Mouse (Mus musculus): Measurements from ENCODE around the gene Ppp1r1b. TPM values are rescaled to one million over a fixed set of nuclear protein-coding genes. Genes with fewer than 3 reads are reported as not detected.

Ppp1r1b gene
- polyA plus RNA-seq, 2 experiments: 0.04 to 0.17 TPM

- H3K27me3 ChIP-seq (ENCODE audit: control insufficient read depth, insufficient read depth, low read length): no peaks in the 10 kb centered on the region
- no peaks in the 10 kb centered on the region for H3K4me1 ChIP-seq (replicated peaks; ENCODE audit: control insufficient read depth in 2 of 2, insufficient read depth in 2 of 2, low read length in 1 of 2)
- 67% methylated on average over 7 of the region's 7 CpGs for WGBS (ENCODE audit: insufficient replicate concordance)
- TF ChIP-seq CTCF (IDR thresholded peaks at IDR 0.05; ENCODE audit: low read depth) (no peak), EP300 (IDR thresholded peaks at IDR 0.05; ENCODE audit: low read depth) (no peak)
- no peak for DNase-seq (ENCODE audit: low read depth in 3 of 3, low spot score in 3 of 3)
- no peaks in the 10 kb centered on the region for H3K36me3 ChIP-seq (replicated peaks; ENCODE audit: control insufficient read depth, insufficient read depth, low read depth)
- ATAC-seq (ENCODE audit: insufficient read depth): no peak
- no peak overlapping the region for H3K4me3 ChIP-seq (ENCODE audit: insufficient read depth in 1 of 2, low read depth in 2 of 2, low read length in 2 of 2)
- H3K4me2 ChIP-seq (ENCODE audit: low read depth): no peak overlapping the region
- no peak overlapping the region for H3K9ac ChIP-seq (replicated peaks)
- H3K27ac ChIP-seq: no peak overlapping the region
- no peaks in the 10 kb centered on the region for H3K9me3 ChIP-seq (ENCODE audit: control insufficient read depth, low read length)
Measured at GRCm38 (mm10) chr11:98367863-98368186, 19.6 kb downstream of the Ppp1r1b start.

- TF ChIP-seq CTCF (IDR thresholded peaks at IDR 0.05; ENCODE audit: low read depth) (no peak), EP300 (IDR thresholded peaks at IDR 0.05; ENCODE audit: low read depth) (no peak)
- H3K27me3 ChIP-seq (ENCODE audit: control insufficient read depth, insufficient read depth, low read length): no peaks in the 10 kb centered on the region
- no peak overlapping the region for H3K4me3 ChIP-seq (ENCODE audit: insufficient read depth in 1 of 2, low read depth in 2 of 2, low read length in 2 of 2)
- H3K9me3 ChIP-seq (ENCODE audit: control insufficient read depth, low read length): no peaks in the 10 kb centered on the region
- no peak for DNase-seq (ENCODE audit: low read depth in 3 of 3, low spot score in 3 of 3)
- no peaks in the 10 kb centered on the region for H3K36me3 ChIP-seq (replicated peaks; ENCODE audit: control insufficient read depth, insufficient read depth, low read depth)
- no peak for ATAC-seq (ENCODE audit: insufficient read depth)
- H3K27ac ChIP-seq: no peak overlapping the region
- WGBS (ENCODE audit: insufficient replicate concordance): 65% methylated on average over 6 of the region's 6 CpGs
- no peak overlapping the region for H3K4me2 ChIP-seq (ENCODE audit: low read depth)
- H3K9ac ChIP-seq (replicated peaks): no peak overlapping the region
- H3K4me1 ChIP-seq (replicated peaks; ENCODE audit: control insufficient read depth in 2 of 2, insufficient read depth in 2 of 2, low read length in 1 of 2): no peaks in the 10 kb centered on the region
Measured at GRCm38 (mm10) chr11:98369337-98369736, 21.1 kb downstream of the Ppp1r1b start.

GRCm38 (mm10) chr11:98370588-98370987 is 22.4 kb downstream of the Ppp1r1b start:
- 61% methylated on average over 2 of the region's 2 CpGs for WGBS (ENCODE audit: insufficient replicate concordance)
- no peak overlapping the region for H3K27ac ChIP-seq
- no peak for ATAC-seq (ENCODE audit: insufficient read depth)

GRCm38 (mm10) chr11:98371556-98372240 is 23.5 kb downstream of the Ppp1r1b start:
- 62% methylated on average over 9 of the region's 10 CpGs for WGBS (ENCODE audit: insufficient replicate concordance)
- Histone ChIP-seq H3K9ac (replicated peaks) (no peak overlapping the region), H3K4me2 (ENCODE audit: low read depth) (no peak overlapping the region), H3K4me1 (replicated peaks; ENCODE audit: control insufficient read depth in 2 of 2, insufficient read depth in 2 of 2, low read length in 1 of 2) (no peaks in the 10 kb centered on the region), H3K36me3 (replicated peaks; ENCODE audit: control insufficient read depth, insufficient read depth, low read depth) (no peaks in the 10 kb centered on the region; the same call in 1 of the 2 replicates), H3K27ac (no peak overlapping the region), H3K9me3 (ENCODE audit: control insufficient read depth, low read length) (no peaks in the 10 kb centered on the region), H3K27me3 (ENCODE audit: control insufficient read depth, insufficient read depth, low read length) (no peaks in the 10 kb centered on the region), H3K4me3 (ENCODE audit: insufficient read depth in 1 of 2, low read depth in 2 of 2, low read length in 2 of 2) (no peak overlapping the region)
- TF ChIP-seq CTCF (IDR thresholded peaks at IDR 0.05; ENCODE audit: low read depth): no peak
- TF ChIP-seq EP300 (IDR thresholded peaks at IDR 0.05; ENCODE audit: low read depth): no peak
- ATAC-seq (ENCODE audit: insufficient read depth) (no peak), DNase-seq (ENCODE audit: low read depth in 3 of 3, low spot score in 3 of 3) (no peak)

More at GRCm38 (mm10) chr11:98370588-98370987, 22.4 kb downstream of the Ppp1r1b start:
- Histone ChIP-seq H3K4me2 (ENCODE audit: low read depth) (no peak overlapping the region), H3K9ac (replicated peaks) (no peak overlapping the region), H3K4me3 (ENCODE audit: insufficient read depth in 1 of 2, low read depth in 2 of 2, low read length in 2 of 2) (no peak overlapping the region), H3K9me3 (ENCODE audit: control insufficient read depth, low read length) (no peaks in the 10 kb centered on the region), H3K27me3 (ENCODE audit: control insufficient read depth, insufficient read depth, low read length) (no peaks in the 10 kb centered on the region), H3K4me1 (replicated peaks; ENCODE audit: control insufficient read depth in 2 of 2, insufficient read depth in 2 of 2, low read length in 1 of 2) (no peaks in the 10 kb centered on the region), H3K36me3 (replicated peaks; ENCODE audit: control insufficient read depth, insufficient read depth, low read depth) (no peaks in the 10 kb centered on the region; the same call in 1 of the 2 replicates)
- no peak for TF ChIP-seq CTCF (IDR thresholded peaks at IDR 0.05; ENCODE audit: low read depth)
- no peak for TF ChIP-seq EP300 (IDR thresholded peaks at IDR 0.05; ENCODE audit: low read depth)
- no peak for DNase-seq (ENCODE audit: low read depth in 3 of 3, low spot score in 3 of 3)

DNA sequence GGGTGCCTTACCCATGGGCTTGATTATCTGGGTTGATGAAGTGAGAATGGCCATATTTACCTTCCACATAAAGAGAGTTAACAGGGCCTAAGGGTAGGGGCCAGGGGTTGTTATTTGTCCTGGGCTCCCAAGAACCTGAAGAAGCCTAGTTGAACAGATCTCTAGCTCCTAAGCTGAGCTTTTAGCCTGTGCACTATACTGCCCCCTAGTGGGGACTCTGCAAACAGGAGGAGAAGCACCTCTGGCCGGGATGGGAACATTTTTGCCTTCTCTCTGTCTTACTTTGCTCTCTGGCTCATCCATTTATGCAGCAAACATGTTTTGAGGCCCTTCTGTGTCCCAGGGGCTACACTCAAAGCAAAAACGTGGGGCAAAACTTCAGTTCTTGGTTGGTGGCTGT is 24.2 kb downstream of the Ppp1r1b start:
- TF ChIP-seq EP300 (IDR thresholded peaks at IDR 0.05; ENCODE audit: low read depth) (no peak), CTCF (IDR thresholded peaks at IDR 0.05; ENCODE audit: low read depth) (peak; percentile 93)
- no peak overlapping the region for H3K27ac ChIP-seq
- no peak for ATAC-seq (ENCODE audit: insufficient read depth)
- no peaks in the 10 kb centered on the region; the same call in 1 of the 2 replicates for H3K36me3 ChIP-seq (replicated peaks; ENCODE audit: control insufficient read depth, insufficient read depth, low read depth)
- peak; percentile 36 to 52 (median 44) for DNase-seq (ENCODE audit: low read depth in 3 of 3, low spot score in 3 of 3)
- H3K27me3 ChIP-seq (ENCODE audit: control insufficient read depth, insufficient read depth, low read length): no peaks in the 10 kb centered on the region
- no peak overlapping the region for H3K4me3 ChIP-seq (ENCODE audit: insufficient read depth in 1 of 2, low read depth in 2 of 2, low read length in 2 of 2)
- H3K9me3 ChIP-seq (ENCODE audit: control insufficient read depth, low read length): no peaks in the 10 kb centered on the region
- no peak overlapping the region for H3K4me2 ChIP-seq (ENCODE audit: low read depth)
- H3K9ac ChIP-seq (replicated peaks): no peak overlapping the region
- H3K4me1 ChIP-seq (replicated peaks; ENCODE audit: control insufficient read depth in 2 of 2, insufficient read depth in 2 of 2, low read length in 1 of 2): no peaks in the 10 kb centered on the region
- WGBS (ENCODE audit: insufficient replicate concordance): 2% methylated on average over 2 of the region's 2 CpGs
